Mouse (Mus musculus) MEL (cell line): ENCODE results near the gene Krt6a. TPM values are rescaled to one million over a fixed set of nuclear protein-coding genes. Genes with fewer than 3 reads are reported as not detected.

Source experiments
- DNase-seq: peaks from one replicate; pipeline ENCODE4 v3.0.0; 2011; ENCODE audit warnings: low read depth, low spot score
- H3K27ac ChIP-seq: 2 replicates; pipeline ENCODE4 v1.5.1; 2012; ENCODE audit warnings: low read depth, mild to moderate bottlenecking, control low read depth, low read length, moderate library complexity; ENCODE audit not compliant: control insufficient read depth
- H3K27me3 ChIP-seq, 2 experiments: fragments of 150-350 bp in 1 of 2; sonication (generic) in 1 of 2; 2 replicates each; pipeline ENCODE4 v1.6.1; 2012; ENCODE audit warnings: low read length in 2 of 2, mild to moderate bottlenecking in 2 of 2, improper control_type of control experiment in 1 of 2, moderate library complexity in 1 of 2; ENCODE audit not compliant: insufficient read depth in 2 of 2, control insufficient read depth in 1 of 2
- H3K36me3 ChIP-seq, 2 experiments: 2 replicates each; pipeline ENCODE4 v1.6.1; 2012 to 2014; ENCODE audit warnings: low read length in 2 of 2, improper control_type of control experiment in 1 of 2, inconsistent platforms in 1 of 2, mild to moderate bottlenecking in 1 of 2; ENCODE audit not compliant: insufficient read depth in 2 of 2, control insufficient read depth in 1 of 2
- H3K4me1 ChIP-seq, 2 experiments: fragments of 150-350 bp in 1 of 2; sonication (generic) in 1 of 2; 2 replicates each; pipeline ENCODE4 v1.6.1; 2012; ENCODE audit warnings: low read length in 2 of 2, improper control_type of control experiment in 1 of 2, mild to moderate bottlenecking in 1 of 2; ENCODE audit not compliant: insufficient read depth in 2 of 2, control insufficient read depth in 1 of 2
- H3K4me3 ChIP-seq, 2 experiments: fragments of 150-350 bp in 1 of 2; sonication (generic) in 1 of 2; 2 replicates each; pipeline ENCODE4 v1.5.1; 2012; ENCODE audit warnings: low read depth in 2 of 2, low read length in 2 of 2, mild to moderate bottlenecking in 2 of 2, moderate library complexity in 2 of 2, control low read depth in 1 of 2, improper control_type of control experiment in 1 of 2; ENCODE audit not compliant: control insufficient read depth in 1 of 2, insufficient read depth in 1 of 2
- H3K79me2 ChIP-seq: 2 replicates; pipeline ENCODE4 v1.6.1; 2012; ENCODE audit warnings: mild to moderate bottlenecking, low read length, moderate library complexity; ENCODE audit not compliant: control insufficient read depth, poor library complexity, insufficient read depth
- H3K9ac ChIP-seq: 2 replicates; pipeline ENCODE4 v1.6.1; 2012; ENCODE audit warnings: low read depth, mild to moderate bottlenecking, control low read depth, low read length, moderate library complexity; ENCODE audit not compliant: control insufficient read depth, poor library complexity, severe bottlenecking
- H3K9me3 ChIP-seq: fragments of 150-350 bp; sonication (generic); replicated peaks from 2 replicates; pipeline ENCODE4 v1.6.1; 2012; ENCODE audit warnings: mild to moderate bottlenecking, low read length, improper control_type of control experiment, moderate library complexity; ENCODE audit not compliant: insufficient read depth
- BHLHE40 ChIP-seq: IDR thresholded peaks from 2 replicates; pipeline ENCODE4 v1.6.1; 2012; ENCODE audit warnings: low read depth, mild to moderate bottlenecking, inconsistent platforms, low read length, improper control_type of control experiment, borderline replicate concordance
- CHD2 ChIP-seq: IDR thresholded peaks from 2 replicates; pipeline ENCODE4 v1.6.1; 2011; ENCODE audit warnings: low read length, improper control_type of control experiment
- E2F4 ChIP-seq: IDR thresholded peaks from 2 replicates; pipeline ENCODE4 v1.6.1; 2011; ENCODE audit warnings: low read depth, low read length, improper control_type of control experiment, borderline replicate concordance
- EP300 ChIP-seq, 2 experiments: IDR thresholded peaks; 2 replicates each; pipeline ENCODE4 v1.6.1; 2011; ENCODE audit warnings: improper control_type of control experiment in 2 of 2, low read length in 2 of 2, low read depth in 1 of 2, mild to moderate bottlenecking in 1 of 2
- ETS1 ChIP-seq: IDR thresholded peaks from 2 replicates; pipeline ENCODE4 v1.6.1; 2012; ENCODE audit warnings: low read depth, mild to moderate bottlenecking, inconsistent platforms, low read length, improper control_type of control experiment, moderate library complexity
- JUND ChIP-seq: IDR thresholded peaks from 2 replicates; pipeline ENCODE4 v1.6.1; 2011; ENCODE audit warnings: low read depth, mild to moderate bottlenecking, improper control_type of control experiment, low read length
- MAX ChIP-seq: IDR thresholded peaks from 2 replicates; pipeline ENCODE4 v1.6.1; 2011; ENCODE audit warnings: low read length, improper control_type of control experiment
- MAZ ChIP-seq: IDR thresholded peaks from 2 replicates; pipeline ENCODE4 v1.6.1; 2012; ENCODE audit warnings: low read depth, mild to moderate bottlenecking, inconsistent platforms, low read length, improper control_type of control experiment
- MEF2A ChIP-seq: IDR thresholded peaks from 2 replicates; pipeline ENCODE4 v1.6.1; 2014; ENCODE audit warnings: low read depth, mild to moderate bottlenecking, inconsistent platforms, low read length, improper control_type of control experiment; ENCODE audit not compliant: poor library complexity, insufficient replicate concordance, severe bottlenecking; ENCODE audit errors: extremely low read depth
- MYB ChIP-seq: IDR thresholded peaks from 2 replicates; pipeline ENCODE4 v1.6.1; 2011; ENCODE audit warnings: mild to moderate bottlenecking, low read depth, low read length, improper control_type of control experiment
- NELFE ChIP-seq: IDR thresholded peaks from 2 replicates; pipeline ENCODE4 v1.6.1; 2011; ENCODE audit warnings: low read depth, low read length, improper control_type of control experiment
- POLR2A ChIP-seq, 2 experiments: IDR thresholded peaks; 2 replicates each; pipeline ENCODE4 v1.6.1; 2011 to 2012; ENCODE audit warnings: low read length in 2 of 2, mild to moderate bottlenecking in 2 of 2, control low read depth in 1 of 2, improper control_type of control experiment in 1 of 2, low read depth in 1 of 2, moderate library complexity in 1 of 2; ENCODE audit not compliant: control insufficient read depth in 1 of 2, insufficient read depth in 1 of 2, poor library complexity in 1 of 2
- POLR2AphosphoS2 ChIP-seq: IDR thresholded peaks from 2 replicates; pipeline ENCODE4 v1.6.1; 2011; ENCODE audit warnings: low read length, improper control_type of control experiment
- TBP ChIP-seq: IDR thresholded peaks from 2 replicates; pipeline ENCODE4 v1.8.0; 2011; ENCODE audit warnings: low read depth, low read length, improper control_type of control experiment
- UBTF ChIP-seq: IDR thresholded peaks from 2 replicates; pipeline ENCODE4 v1.6.1; 2012; ENCODE audit warnings: low read depth, mild to moderate bottlenecking, inconsistent platforms, low read length, improper control_type of control experiment, moderate library complexity, borderline replicate concordance; ENCODE audit not compliant: insufficient read depth
- ZC3H11A ChIP-seq: IDR thresholded peaks from 2 replicates; pipeline ENCODE4 v1.6.1; 2012; ENCODE audit warnings: low read depth, mild to moderate bottlenecking, inconsistent platforms, low read length, improper control_type of control experiment
- ZKSCAN1 ChIP-seq: IDR thresholded peaks from 2 replicates; pipeline ENCODE4 v1.6.1; 2012; ENCODE audit warnings: low read depth, mild to moderate bottlenecking, inconsistent platforms, low read length, improper control_type of control experiment, moderate library complexity
- polyA plus RNA-seq, 2 experiments: library from polyadenylated mRNA; stranded (reverse) in 1 of 2; unstranded in 1 of 2; fragments of >175 nt in 1 of 2; fragments of >200 nt in 1 of 2; gene quantifications; 2 replicates each; pipeline versions ENCODE4 v1.2.1 to v1.2.4; 2012; ENCODE audit warnings: low replicate concordance in 2 of 2, low read depth in 1 of 2; ENCODE audit not compliant: insufficient read length in 2 of 2, insufficient read depth in 1 of 2, missing spikeins in 1 of 2
- total RNA-seq: library from RNA; depleted of rRNA; stranded (reverse); fragments of 300-350 nt; gene quantifications from 2 replicates; pipeline ENCODE4 v1.2.3, GENCODE M21; 2012

The Krt6a gene
- total and polyA plus RNA-seq, 3 experiments = not detected

GRCm38 (mm10) chr15:101688161-101688560, 5.9 kb downstream of the Krt6a start:
- no peak overlapping the region for H3K27ac ChIP-seq
- H3K9ac ChIP-seq = no peak overlapping the region
- H3K36me3 ChIP-seq = no peaks in the 10 kb centered on the region
- no peak for DNase-seq
- no peaks in the 10 kb centered on the region for H3K4me1 ChIP-seq
- no peaks in the 10 kb centered on the region for H3K9me3 ChIP-seq
- H3K4me3 ChIP-seq = no peak overlapping the region
- H3K27me3 ChIP-seq = no peaks in the 10 kb centered on the region
- TF ChIP-seq JUND (no peak), MYB (no peak), NELFE (no peak), CHD2 (no peak), E2F4 (no peak), ETS1 (no peak), EP300 (IDR thresholded peaks at IDR 0.05; ENCODE audit: low read depth in 1 of 2, low read length in 2 of 2) (no peak), POLR2A (IDR thresholded peaks at IDR 0.05; ENCODE audit: control insufficient read depth in 1 of 2, insufficient read depth in 1 of 2, low read depth in 1 of 2, low read length in 2 of 2, poor library complexity in 1 of 2) (no peak), BHLHE40 (no peak)
- no peaks in the 10 kb centered on the region for H3K79me2 ChIP-seq

GRCm38 (mm10) chr15:101680187-101680586, 13.9 kb downstream of the Krt6a start, which contains the start of gene Krt6b:
Gene Krt6b (minus strand): TSS chr15:101680287.
- Histone ChIP-seq H3K79me2 (no peaks in the 10 kb centered on the region), H3K9me3 (0 out of 2 replicates have a peak, but pooled peaks cover 2% of the 10 kb centered on the region), H3K4me3 (no peak within 1 kb of the TSS), H3K9ac (no peak within 1 kb of the TSS), H3K4me1 (no peaks in the 10 kb centered on the region), H3K27ac (no peak within 1 kb of the TSS), H3K36me3 (no peaks in the 10 kb centered on the region), H3K27me3 (no peaks in the 10 kb centered on the region)
- no peak for TF ChIP-seq ZKSCAN1
- TF ChIP-seq MAZ = no peak
- TF ChIP-seq MAX = no peak
- TF ChIP-seq E2F4 = no peak
- TF ChIP-seq EP300 (IDR thresholded peaks at IDR 0.05; ENCODE audit: low read depth in 1 of 2, low read length in 2 of 2) = no peak
- TF ChIP-seq TBP = no peak
- no peak for TF ChIP-seq MEF2A
- TF ChIP-seq POLR2AphosphoS2 = no peak
- DNase-seq = no peak

GRCm38 (mm10) chr15:101675978-101676377, 18.1 kb downstream of the Krt6a start:
- Histone ChIP-seq H3K27me3 (no peaks in the 10 kb centered on the region), H3K9ac (no peak overlapping the region), H3K9me3 (no peaks in the 10 kb centered on the region), H3K4me1 (no peaks in the 10 kb centered on the region), H3K27ac (no peak overlapping the region), H3K36me3 (no peaks in the 10 kb centered on the region), H3K4me3 (no peak overlapping the region), H3K79me2 (no peaks in the 10 kb centered on the region)
- DNase-seq = no peak
- TF ChIP-seq TBP (no peak), ZC3H11A (no peak), POLR2A (IDR thresholded peaks at IDR 0.05; ENCODE audit: control insufficient read depth in 1 of 2, insufficient read depth in 1 of 2, low read depth in 1 of 2, low read length in 2 of 2, poor library complexity in 1 of 2) (no peak), E2F4 (no peak), UBTF (no peak), NELFE (no peak), MYB (no peak), BHLHE40 (no peak)
